Mouse (Mus musculus) liver, embryonic 14.5 days (tissue): ENCODE measurements around the gene Itga5. TPM values are rescaled to one million over a fixed set of nuclear protein-coding genes. Genes with fewer than 3 reads are reported as not detected.
A peak's percentile ranks its signal among the peaks of the same experiment; 100 is the strongest.

Source experiments
- ATAC-seq: fragments of 200-750 bp; cut with Nextera tagmentation; 2 replicates; pipeline ENCODE4 v1.8.0; 2017; ENCODE audit warnings: moderate number of reproducible peaks, mild to moderate bottlenecking, moderate library complexity; ENCODE audit not compliant: insufficient read depth
- DNase-seq, 3 experiments: peaks; one replicate each; pipeline ENCODE4 v3.0.0-alpha.2; 2012 to 2013; ENCODE audit warnings: low read depth in 3 of 3, low spot score in 3 of 3
- H3K27ac ChIP-seq: fragments of 300-500 bp; sonication (generic); 2 replicates; pipeline ENCODE4 v1.5.1; 2014; ENCODE audit warnings: moderate library complexity, mild to moderate bottlenecking, control low read depth, inconsistent platforms
- H3K27me3 ChIP-seq: fragments of 300-500 bp; sonication (generic); 2 replicates; pipeline ENCODE4 v1.6.1; 2014; ENCODE audit warnings: mild to moderate bottlenecking, low read length, moderate library complexity; ENCODE audit not compliant: control insufficient read depth, insufficient read depth
- H3K36me3 ChIP-seq: fragments of 300-500 bp; sonication (generic); replicated peaks from 2 replicates; pipeline ENCODE4 v1.6.1; 2014; ENCODE audit warnings: low read depth; ENCODE audit not compliant: control insufficient read depth, insufficient read depth
- H3K4me1 ChIP-seq, 2 experiments: fragments of 200-500 bp in 1 of 2; fragments of 300-500 bp in 1 of 2; sonication (generic) in 1 of 2; replicated peaks; 2 replicates each; pipeline ENCODE4 v1.6.1; 2012 to 2014; ENCODE audit warnings: antibody characterized with exemption in 1 of 2, inconsistent platforms in 1 of 2, low read length in 1 of 2; ENCODE audit not compliant: control insufficient read depth in 2 of 2, insufficient read depth in 2 of 2
- H3K4me2 ChIP-seq: fragments of 300-500 bp; sonication (generic); 2 replicates; pipeline ENCODE4 v1.6.1; 2014; ENCODE audit warnings: low read depth, mild to moderate bottlenecking, control low read depth, moderate library complexity
- H3K4me3 ChIP-seq, 2 experiments: fragments of 200-500 bp in 1 of 2; fragments of 300-500 bp in 1 of 2; sonication (generic) in 1 of 2; 2 replicates each; pipeline ENCODE4 v1.5.1; 2012 to 2014; ENCODE audit warnings: low read depth in 2 of 2, low read length in 2 of 2, mild to moderate bottlenecking in 2 of 2, control low read depth in 1 of 2, inconsistent platforms in 1 of 2, moderate library complexity in 1 of 2; ENCODE audit not compliant: insufficient read depth in 1 of 2
- H3K9ac ChIP-seq: fragments of 300-500 bp; sonication (generic); replicated peaks from 2 replicates; pipeline ENCODE4 v1.6.1; 2014; ENCODE audit warnings: mild to moderate bottlenecking, control low read depth, moderate library complexity
- H3K9me3 ChIP-seq: fragments of 300-500 bp; sonication (generic); 2 replicates; pipeline ENCODE4 v1.6.1; 2016; ENCODE audit warnings: low read length, mixed read lengths; ENCODE audit not compliant: control insufficient read depth
- CTCF ChIP-seq: IDR thresholded peaks from 2 replicates; pipeline ENCODE4 v1.5.1; 2016; ENCODE audit warnings: antibody characterized with exemption, low read depth, control low read depth
- EP300 ChIP-seq: IDR thresholded peaks from 2 replicates; pipeline ENCODE4 v1.6.1; 2016; ENCODE audit warnings: antibody characterized with exemption, low read depth
- WGBS: fragments of 180-500 bp; shearing (Covaris S2); extraction: QIAGEN DNeasy Blood & Tissue Kit; methylation state at CpG from one replicate; pipeline ENCODE4 v1.1.7; 2014; ENCODE audit not compliant: insufficient replicate concordance; 5-methylcytosine and 5-hydroxymethylcytosine counted together
- polyA plus RNA-seq, 2 experiments: library from polyadenylated mRNA; depleted of rRNA in 1 of 2; stranded (reverse) in 1 of 2; unstranded in 1 of 2; fragments of >200 nt; fragmentation: Nextera tagmentation in 1 of 2; extraction: Ambion mirVana in 1 of 2; gene quantifications; 2 replicates each; pipeline versions ENCODE4 v1.2.1 to v1.2.3; 2012 to 2014

Gene Itga5
- polyA plus RNA-seq, 2 experiments: 8.4 to 9.9 TPM

- TF ChIP-seq CTCF: peak; percentile 41
- TF ChIP-seq EP300: no peak
- Histone ChIP-seq H3K4me2 (peak overlapping the region; percentile 44), H3K9ac (no peak overlapping the region), H3K9me3 (no peaks in the 10 kb centered on the region), H3K27ac (no peak overlapping the region), H3K36me3 (no peaks in the 10 kb centered on the region), H3K4me1 (peaks cover 5 to 30% of the 10 kb centered on the region in 2 experiments; a peak in 3 of 4 replicates), H3K4me3 (no peak overlapping the region), H3K27me3 (peaks cover 29% of the 10 kb centered on the region)
- ATAC-seq (no peak), DNase-seq (no peak)
- 30% methylated on average over 28 of the region's 28 CpGs for WGBS
Observed at GRCm38 (mm10) chr15:103308056-103308875, 58.3 kb downstream of the Itga5 start.

- Histone ChIP-seq H3K27ac (no peak overlapping the region), H3K27me3 (peaks cover 30% of the 10 kb centered on the region), H3K4me1 (peaks cover 5 to 35% of the 10 kb centered on the region in 2 experiments; a peak in 3 of 4 replicates), H3K4me3 (no peak overlapping the region), H3K4me2 (peak overlapping the region; percentile 16; the same call in 1 of the 2 replicates), H3K36me3 (no peaks in the 10 kb centered on the region), H3K9ac (no peak overlapping the region), H3K9me3 (no peaks in the 10 kb centered on the region)
- WGBS: under 1% methylated on average over 7 of the region's 7 CpGs
- ATAC-seq (0 out of 2 replicates have a peak, but pooled peaks have one; percentile 9), DNase-seq (peak; percentile 80 to 87 (median 83))
- TF ChIP-seq EP300: no peak
- peak; percentile 96 for TF ChIP-seq CTCF
Observed at GRCm38 (mm10) chr15:103307125-103307524, 59.4 kb downstream of the Itga5 start.

GRCm38 (mm10) chr15:103305792-103306645 lies 60.5 kb downstream of the Itga5 start:
- Histone ChIP-seq H3K9me3 (no peaks in the 10 kb centered on the region), H3K27ac (peak overlapping the region; percentile 26; the same call in 1 of the 2 replicates), H3K9ac (0 out of 2 replicates have a peak overlapping the region, but pooled peaks have one; percentile 3), H3K4me3 (peak overlapping the region; percentile 51 to 55), H3K4me2 (peak overlapping the region; percentile 82), H3K27me3 (peaks cover 30% of the 10 kb centered on the region), H3K4me1 (peaks cover 5 to 35% of the 10 kb centered on the region in 2 experiments; a peak in 3 of 4 replicates), H3K36me3 (no peaks in the 10 kb centered on the region)
- WGBS: 28% methylated on average over 8 of the region's 8 CpGs
- no peak for DNase-seq
- TF ChIP-seq CTCF (no peak), EP300 (no peak)
- ATAC-seq: no peak

GRCm38 (mm10) chr15:103305070-103305678 lies 61.4 kb downstream of the Itga5 start:
- peaks cover 30% of the 10 kb centered on the region for H3K27me3 ChIP-seq
- ATAC-seq (peak; percentile 80), DNase-seq (peak; percentile 74 to 76 (median 74))
- TF ChIP-seq CTCF (no peak), EP300 (no peak)
- H3K9ac ChIP-seq: peak overlapping the region; percentile 15; the same call in 1 of the 2 replicates
- H3K4me3 ChIP-seq: peak overlapping the region; percentile 51 to 55
- H3K36me3 ChIP-seq: no peaks in the 10 kb centered on the region
- H3K9me3 ChIP-seq: no peaks in the 10 kb centered on the region
- WGBS: under 1% methylated on average over 70 of the region's 71 CpGs
- peak overlapping the region; percentile 26; the same call in 1 of the 2 replicates for H3K27ac ChIP-seq
- peak overlapping the region; percentile 82 for H3K4me2 ChIP-seq
- peaks cover 5 to 35% of the 10 kb centered on the region in 2 experiments; a peak in 3 of 4 replicates for H3K4me1 ChIP-seq
